Mouse (Mus musculus): ENCODE measurements around the gene Podn. TPM values are rescaled to one million over a fixed set of nuclear protein-coding genes. Genes with fewer than 3 reads are reported as not detected.

The Podn gene
- polyA plus RNA-seq, 1 experiment from 2014 or later = 0.05 TPM

- Histone ChIP-seq H3K9me3 (peaks cover 7% of the 10 kb centered on the region; the same call in 1 of the 2 replicates), H3K27ac (replicated peaks) (no peak overlapping the region), H3K36me3 (no peaks in the 10 kb centered on the region), H3K9ac (no peak overlapping the region), H3K4me1 (peaks cover 20% of the 10 kb centered on the region), H3K4me2 (no peak overlapping the region), H3K4me3 (no peak overlapping the region), H3K27me3 (replicated peaks) (peaks cover 17% of the 10 kb centered on the region)
- WGBS = 95% methylated on average over 9 of the region's 9 CpGs
- no peak for ATAC-seq (ENCODE audit: extremely low read depth, insufficient number of reproducible peaks, low FRiP score, low TSS enrichment)
These were observed 99.7 kb downstream of the Podn start for GRCm38 (mm10) chr4:107996418-107996986.

GRCm38 (mm10) chr4:107995727-107996126 is 100.5 kb downstream of the Podn start:
- Histone ChIP-seq H3K4me3 (no peak overlapping the region), H3K27me3 (replicated peaks) (peaks cover 17% of the 10 kb centered on the region), H3K36me3 (no peaks in the 10 kb centered on the region), H3K9me3 (peaks cover 7% of the 10 kb centered on the region; the same call in 1 of the 2 replicates), H3K27ac (replicated peaks) (no peak overlapping the region), H3K4me1 (peaks cover 24% of the 10 kb centered on the region), H3K9ac (no peak overlapping the region), H3K4me2 (no peak overlapping the region)
- no peak for ATAC-seq (ENCODE audit: extremely low read depth, insufficient number of reproducible peaks, low FRiP score, low TSS enrichment)
- 76% methylated on average over 6 of the region's 6 CpGs for WGBS

- Histone ChIP-seq H3K4me1 (peaks cover 24% of the 10 kb centered on the region), H3K36me3 (no peaks in the 10 kb centered on the region), H3K9ac (no peak overlapping the region), H3K27ac (replicated peaks) (no peak overlapping the region), H3K27me3 (replicated peaks) (peaks cover 17% of the 10 kb centered on the region), H3K9me3 (peaks cover 7% of the 10 kb centered on the region; the same call in 1 of the 2 replicates), H3K4me3 (no peak overlapping the region), H3K4me2 (no peak overlapping the region)
- ATAC-seq (ENCODE audit: extremely low read depth, insufficient number of reproducible peaks, low FRiP score, low TSS enrichment) = no peak
- 75% methylated on average over 6 of the region's 6 CpGs for WGBS
These were observed 101.2 kb downstream of the Podn start for GRCm38 (mm10) chr4:107995011-107995410.

- H3K4me3 ChIP-seq = no peak overlapping the region
- WGBS = 16% methylated on average over 6 of the region's 6 CpGs
- peaks cover 12% of the 10 kb centered on the region for H3K27me3 ChIP-seq (replicated peaks)
- peaks cover 7% of the 10 kb centered on the region; the same call in 1 of the 2 replicates for H3K9me3 ChIP-seq
- no peaks in the 10 kb centered on the region for H3K36me3 ChIP-seq
- no peak overlapping the region for H3K27ac ChIP-seq (replicated peaks)
- ATAC-seq (ENCODE audit: extremely low read depth, insufficient number of reproducible peaks, low FRiP score, low TSS enrichment) = no peak
- no peak overlapping the region for H3K4me2 ChIP-seq
- H3K9ac ChIP-seq = 0 out of 2 replicates have a peak overlapping the region, but pooled peaks have one; percentile 12
- peaks cover 19% of the 10 kb centered on the region for H3K4me1 ChIP-seq
These were observed 104.4 kb downstream of the Podn start for GRCm38 (mm10) chr4:107991879-107992278.

GRCm38 (mm10) chr4:107990818-107991217 is 105.4 kb downstream of the Podn start:
- Histone ChIP-seq H3K4me3 (no peak overlapping the region), H3K4me2 (no peak overlapping the region), H3K4me1 (peaks cover 19% of the 10 kb centered on the region), H3K27ac (replicated peaks) (no peak overlapping the region), H3K36me3 (no peaks in the 10 kb centered on the region), H3K9ac (no peak overlapping the region), H3K27me3 (replicated peaks) (peaks cover 12% of the 10 kb centered on the region), H3K9me3 (peaks cover 7% of the 10 kb centered on the region; the same call in 1 of the 2 replicates)
- no peak for ATAC-seq (ENCODE audit: extremely low read depth, insufficient number of reproducible peaks, low FRiP score, low TSS enrichment)
- WGBS = 53% methylated on average over 5 of the region's 5 CpGs

- Histone ChIP-seq H3K4me2 (0 out of 2 replicates have a peak overlapping the region, but pooled peaks have one; percentile 5), H3K36me3 (no peaks in the 10 kb centered on the region), H3K9me3 (no peaks in the 10 kb centered on the region), H3K27me3 (replicated peaks) (peaks cover 12% of the 10 kb centered on the region), H3K4me1 (peaks cover 19% of the 10 kb centered on the region), H3K9ac (0 out of 2 replicates have a peak overlapping the region, but pooled peaks have one; percentile 14), H3K27ac (replicated peaks) (no peak overlapping the region), H3K4me3 (no peak overlapping the region)
- ATAC-seq (ENCODE audit: extremely low read depth, insufficient number of reproducible peaks, low FRiP score, low TSS enrichment) = no peak
- 12% methylated on average over 8 of the region's 8 CpGs for WGBS
These were observed 107.3 kb downstream of the Podn start for GRCm38 (mm10) chr4:107988931-107989330.

GRCm38 (mm10) chr4:107986386-107987168 is 109.7 kb downstream of the Podn start:
- Histone ChIP-seq H3K9ac (no peak overlapping the region), H3K4me1 (peaks cover 12% of the 10 kb centered on the region), H3K36me3 (no peaks in the 10 kb centered on the region), H3K4me3 (no peak overlapping the region), H3K27me3 (replicated peaks) (no peaks in the 10 kb centered on the region; the same call in 1 of the 2 replicates), H3K4me2 (no peak overlapping the region), H3K27ac (replicated peaks) (no peak overlapping the region), H3K9me3 (no peaks in the 10 kb centered on the region)
- no peak for ATAC-seq (ENCODE audit: extremely low read depth, insufficient number of reproducible peaks, low FRiP score, low TSS enrichment)
- WGBS = 72% methylated on average over 11 of the region's 11 CpGs

- Histone ChIP-seq H3K27ac (replicated peaks) (no peak overlapping the region), H3K9ac (no peak overlapping the region), H3K9me3 (no peaks in the 10 kb centered on the region), H3K4me3 (no peak overlapping the region), H3K4me1 (peaks cover 14% of the 10 kb centered on the region), H3K4me2 (no peak overlapping the region), H3K36me3 (no peaks in the 10 kb centered on the region), H3K27me3 (replicated peaks) (no peaks in the 10 kb centered on the region; the same call in 1 of the 2 replicates)
- WGBS = 80% methylated on average over 5 of the region's 5 CpGs
- ATAC-seq (ENCODE audit: extremely low read depth, insufficient number of reproducible peaks, low FRiP score, low TSS enrichment) = no peak
These were observed 110.4 kb downstream of the Podn start for GRCm38 (mm10) chr4:107985812-107986211.

- Histone ChIP-seq H3K9ac (no peak overlapping the region), H3K36me3 (no peaks in the 10 kb centered on the region), H3K4me1 (peaks cover 16% of the 10 kb centered on the region), H3K27me3 (replicated peaks) (no peaks in the 10 kb centered on the region; the same call in 1 of the 2 replicates), H3K27ac (replicated peaks) (no peak overlapping the region), H3K4me3 (no peak overlapping the region), H3K4me2 (no peak overlapping the region), H3K9me3 (no peaks in the 10 kb centered on the region)
- 67% methylated on average over 7 of the region's 7 CpGs for WGBS
- no peak for ATAC-seq (ENCODE audit: extremely low read depth, insufficient number of reproducible peaks, low FRiP score, low TSS enrichment)
These were observed 111.8 kb downstream of the Podn start for GRCm38 (mm10) chr4:107984282-107984981.

GRCm38 (mm10) chr4:107983717-107984116 is 112.5 kb downstream of the Podn start:
- no peaks in the 10 kb centered on the region; the same call in 1 of the 2 replicates for H3K27me3 ChIP-seq (replicated peaks)
- no peak overlapping the region for H3K27ac ChIP-seq (replicated peaks)
- WGBS = 69% methylated on average over 1 of the region's 1 CpGs
- H3K36me3 ChIP-seq = no peaks in the 10 kb centered on the region
- no peak overlapping the region for H3K9ac ChIP-seq
- H3K4me3 ChIP-seq = no peak overlapping the region
- no peak for ATAC-seq (ENCODE audit: extremely low read depth, insufficient number of reproducible peaks, low FRiP score, low TSS enrichment)
- peaks cover 17% of the 10 kb centered on the region for H3K4me1 ChIP-seq
- H3K4me2 ChIP-seq = no peak overlapping the region
- H3K9me3 ChIP-seq = no peaks in the 10 kb centered on the region

GRCm38 (mm10) chr4:107980002-107980600 is 116.1 kb downstream of the Podn start:
- no peak overlapping the region for H3K4me3 ChIP-seq
- H3K4me1 ChIP-seq = peaks cover 16% of the 10 kb centered on the region
- peaks cover 19% of the 10 kb centered on the region for H3K27me3 ChIP-seq (replicated peaks)
- ATAC-seq (ENCODE audit: extremely low read depth, insufficient number of reproducible peaks, low FRiP score, low TSS enrichment) = no peak
- no peaks in the 10 kb centered on the region for H3K36me3 ChIP-seq
- no peak overlapping the region for H3K27ac ChIP-seq (replicated peaks)
- 82% methylated on average over 6 of the region's 6 CpGs for WGBS
- no peak overlapping the region for H3K4me2 ChIP-seq
- H3K9ac ChIP-seq = no peak overlapping the region
- H3K9me3 ChIP-seq = no peaks in the 10 kb centered on the region

Measured in heart, embryonic 13.5 days (tissue).